Mouse (Mus musculus): ENCODE measurements at regions not wholly inside any gene's neighbourhood (a gene's known extent, or its start where the extent isn't known, plus 50 kb on each side); places are given as distances from the start of the nearest gene placed in this dataset.
"Not testable (repeated sequence)": the region's sequence is repeated elsewhere in the genome, so short reads cannot be mapped to it uniquely, and the experiment has no call there.

DNA sequence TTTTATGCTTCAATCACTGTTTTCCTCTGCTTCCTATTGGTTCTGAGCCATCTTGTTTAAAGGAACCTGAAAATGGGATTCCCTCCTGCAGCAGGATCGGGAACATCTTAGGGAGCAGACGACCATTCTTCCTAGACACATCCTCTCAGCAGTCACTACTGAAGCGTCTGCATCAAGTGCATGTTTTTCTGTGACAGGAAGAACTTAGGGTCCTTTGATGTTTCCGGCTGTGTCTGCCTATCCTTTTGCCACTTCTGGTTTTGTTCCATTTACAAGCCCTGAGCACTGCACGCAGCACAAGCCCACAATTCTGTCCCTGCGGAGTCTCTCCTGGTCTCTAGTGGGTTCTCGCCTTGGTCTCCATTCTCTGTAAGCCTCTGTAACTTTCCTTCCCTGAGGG lies 163.9 kb upstream of the Zfp637 start:
- no peak for DNase-seq (ENCODE audit: low spot score in 2 of 2)

DNA sequence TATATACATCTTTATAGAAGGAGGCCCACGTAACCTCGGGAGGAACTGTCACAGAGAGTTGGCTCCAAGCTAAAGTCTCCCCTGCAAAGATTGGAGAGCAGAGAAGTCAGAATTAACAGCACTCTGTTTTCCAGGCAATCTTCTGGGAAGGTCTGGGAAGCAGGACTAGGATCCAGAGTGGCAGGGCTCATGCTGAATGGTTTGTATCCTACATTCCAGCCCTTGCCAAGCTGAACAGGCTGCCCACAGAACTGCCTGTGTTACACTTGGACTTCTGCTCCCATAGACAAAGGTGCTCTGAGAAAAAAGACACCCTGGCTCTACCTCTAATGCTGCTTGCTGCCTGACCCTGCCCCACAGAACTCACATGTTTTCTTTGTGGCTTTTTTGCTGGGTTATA lies 163.2 kb upstream of the Zfp637 start:
- DNase-seq (ENCODE audit: low spot score in 2 of 2), result no peak

DNA sequence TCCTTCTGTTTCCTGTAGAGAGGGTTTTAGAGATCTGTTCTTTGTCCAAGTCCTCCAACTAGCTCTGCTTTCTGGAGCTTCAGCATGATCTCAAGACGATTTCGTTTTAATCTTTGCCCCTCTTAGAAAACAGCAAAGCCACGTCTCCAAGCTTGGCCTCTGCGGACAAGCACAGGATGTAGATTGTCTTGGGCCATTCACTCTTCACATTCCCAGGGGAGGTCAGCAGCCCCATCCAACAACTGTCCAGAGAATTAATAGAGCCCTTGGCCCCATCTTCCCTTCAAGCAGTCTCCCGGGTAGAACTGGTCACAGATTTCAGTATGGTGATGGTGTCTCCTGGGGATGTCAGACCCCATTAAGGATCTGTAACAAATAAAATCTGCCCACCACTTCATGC lies 162.7 kb upstream of the Zfp637 start:
- no peak for DNase-seq (ENCODE audit: low spot score in 2 of 2)

DNA sequence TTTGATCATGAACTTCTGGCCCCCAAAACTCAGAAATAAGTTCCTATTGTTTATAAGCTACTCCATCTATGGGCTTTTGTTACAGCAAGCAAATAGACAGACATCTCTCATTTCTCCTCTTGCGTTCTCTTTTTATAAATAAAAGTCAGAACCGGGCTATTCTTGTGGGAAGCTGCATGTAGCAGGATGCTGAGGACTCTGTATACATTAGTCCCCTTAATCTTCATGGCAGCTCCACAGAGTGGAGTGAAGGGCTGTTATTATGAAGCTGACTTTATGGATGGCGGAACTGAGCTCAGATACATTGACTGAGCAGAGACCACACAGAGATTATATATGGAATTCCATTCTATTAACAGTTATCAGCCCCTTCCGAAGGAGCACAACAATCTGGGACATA lies 162.1 kb upstream of the Zfp637 start:
- no peak for DNase-seq (ENCODE audit: low spot score in 2 of 2)

DNA sequence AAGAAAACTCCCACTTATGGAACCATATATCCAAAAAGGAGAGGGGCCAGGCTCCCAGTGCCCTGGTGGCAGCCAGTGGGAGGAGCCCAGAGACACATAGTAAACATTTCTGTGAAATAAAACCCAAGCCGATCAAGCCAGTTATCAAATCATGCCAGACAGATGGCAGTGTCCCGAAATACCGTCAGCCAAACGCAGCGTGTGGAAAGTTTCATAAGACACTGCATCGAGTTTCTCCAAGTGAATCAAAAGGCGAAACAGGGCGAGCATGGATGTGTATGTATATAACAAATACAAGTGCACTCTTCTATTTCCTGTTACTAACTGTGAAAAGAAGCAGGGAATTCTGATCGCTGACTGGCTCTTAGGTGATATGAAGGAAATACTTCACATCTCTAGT lies 154.8 kb upstream of the Zfp637 start:
- no peak for DNase-seq (ENCODE audit: low spot score in 2 of 2)

DNA sequence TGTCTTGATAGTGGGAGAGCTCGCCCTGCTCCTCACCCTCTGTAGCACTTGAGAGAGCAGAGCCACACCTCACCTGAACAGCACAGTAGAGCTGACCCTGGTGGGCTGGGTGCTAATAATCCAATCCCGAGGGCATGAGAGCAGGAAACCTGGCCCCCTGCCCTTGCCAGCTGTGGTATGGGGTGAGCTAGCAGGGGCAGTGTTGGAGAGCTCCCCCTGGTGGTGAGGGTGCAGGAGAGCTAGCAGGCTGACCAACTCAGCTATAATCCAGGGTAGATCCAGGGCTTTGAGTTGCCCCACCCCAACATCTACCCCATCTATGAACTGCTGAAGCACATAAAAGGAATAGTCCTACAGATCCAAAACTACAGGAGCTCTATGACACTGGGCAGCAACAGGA lies 153.9 kb upstream of the Zfp637 start:
- peak; percentile 22 to 79 for DNase-seq (ENCODE audit: low spot score in 2 of 2)

DNA sequence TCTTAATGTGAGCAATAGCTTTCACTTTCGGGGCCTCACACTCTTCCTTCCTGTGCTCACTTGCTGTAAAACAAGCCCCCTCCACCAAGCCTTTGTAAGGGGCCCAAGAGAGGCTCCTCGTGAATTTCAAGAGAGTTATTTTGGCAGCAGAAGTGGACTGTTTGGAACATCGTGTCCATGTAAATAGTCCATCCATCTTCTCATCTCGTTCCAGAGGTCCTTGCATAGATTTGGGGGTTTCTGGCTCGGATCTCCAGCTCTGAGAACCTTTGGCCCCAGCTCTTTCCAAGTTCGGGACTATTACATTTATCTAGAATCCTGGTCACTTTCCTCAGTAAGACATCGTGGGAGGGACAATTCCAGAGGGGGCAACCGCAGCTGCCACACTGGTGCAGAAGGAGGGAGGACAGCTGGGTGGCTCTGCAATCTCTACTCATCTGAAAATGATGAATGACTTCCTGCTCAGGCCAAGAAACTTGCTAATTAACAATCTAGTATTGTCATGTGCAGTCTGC lies 152.3 kb upstream of the Zfp637 start:
- no peak for DNase-seq (ENCODE audit: low spot score in 2 of 2)

DNA sequence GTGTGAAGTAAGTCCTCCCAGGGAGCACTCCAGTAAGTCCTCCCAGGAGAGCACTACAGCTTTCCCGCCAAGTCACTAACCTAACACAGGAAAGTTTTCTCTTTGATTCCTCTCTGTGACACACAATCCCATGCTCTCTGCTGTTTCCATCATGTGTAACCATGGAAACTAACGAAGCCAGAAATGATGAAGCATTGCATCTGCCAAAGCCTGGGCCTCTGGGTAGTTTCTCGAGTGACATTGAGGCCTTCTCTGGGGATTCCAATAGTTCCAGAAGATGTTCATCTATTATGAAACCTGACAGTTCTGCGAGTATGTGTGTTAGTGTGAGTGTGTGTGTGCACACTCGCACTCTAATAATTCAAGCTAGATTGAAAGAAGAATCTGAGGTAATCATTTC lies 140.7 kb upstream of the Zfp637 start:
- DNase-seq (ENCODE audit: low spot score in 2 of 2), result no peak

DNA sequence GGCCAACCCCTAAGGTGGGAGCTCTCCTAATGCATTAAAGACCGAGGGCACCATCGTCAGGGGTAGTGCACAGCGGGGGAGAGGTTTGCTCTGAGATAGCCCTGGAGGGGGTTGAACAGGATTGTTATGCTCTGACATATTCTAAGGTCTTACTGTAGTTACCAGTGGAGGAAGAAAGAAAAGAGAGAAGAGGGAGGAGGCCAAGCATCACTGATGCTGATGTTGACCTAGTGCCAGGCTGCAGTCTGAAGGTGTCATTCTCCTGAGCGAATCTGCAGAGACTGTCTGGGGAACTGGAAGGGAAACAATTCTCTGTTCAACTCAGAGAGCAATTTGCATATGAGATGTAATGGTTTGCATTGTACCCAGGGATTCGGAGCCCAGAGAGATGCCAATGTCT lies 139.4 kb upstream of the Zfp637 start:
- DNase-seq (ENCODE audit: low spot score in 2 of 2), result no peak

DNA sequence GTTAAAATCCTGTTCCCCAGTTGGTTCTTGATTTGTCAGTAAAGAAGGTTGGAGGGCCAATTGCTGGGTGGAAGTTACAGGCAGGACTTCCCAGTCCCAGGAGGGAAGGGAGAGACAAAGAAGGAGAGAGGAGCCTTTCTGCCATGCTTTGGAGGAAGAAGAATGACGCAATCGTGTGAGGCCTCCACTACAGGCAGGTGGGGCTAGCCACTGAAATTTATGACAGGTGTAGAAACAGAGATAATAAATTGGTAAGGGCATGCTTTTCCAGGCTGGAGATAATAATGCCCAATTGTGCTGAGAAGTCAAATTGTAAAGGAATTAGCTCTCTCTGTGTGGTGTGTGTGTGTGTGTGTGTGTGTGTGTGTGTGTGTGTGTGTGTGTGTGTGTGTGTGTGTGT lies 135.0 kb upstream of the Zfp637 start:
- DNase-seq (ENCODE audit: low spot score in 2 of 2), result no peak

DNA sequence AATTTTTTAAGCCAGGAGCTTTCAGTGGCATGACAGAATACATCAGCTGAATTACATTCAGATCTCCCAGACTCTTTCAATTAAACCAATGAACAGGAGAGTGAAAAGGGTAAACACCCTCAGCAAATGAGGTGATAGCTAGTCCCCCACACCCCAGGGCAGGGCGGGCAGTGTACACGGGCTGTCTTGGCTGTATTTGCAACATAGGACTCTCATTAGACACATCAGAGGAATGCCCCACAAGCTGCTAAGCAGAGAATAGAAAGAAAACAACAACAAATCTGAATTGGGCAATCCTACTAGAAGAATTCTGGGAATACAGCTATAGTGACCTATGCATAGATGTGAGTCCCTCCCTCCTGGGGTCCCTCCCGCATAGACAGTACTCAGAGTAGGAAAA lies 131.8 kb upstream of the Zfp637 start:
- DNase-seq (ENCODE audit: low spot score in 2 of 2), result no peak

DNA sequence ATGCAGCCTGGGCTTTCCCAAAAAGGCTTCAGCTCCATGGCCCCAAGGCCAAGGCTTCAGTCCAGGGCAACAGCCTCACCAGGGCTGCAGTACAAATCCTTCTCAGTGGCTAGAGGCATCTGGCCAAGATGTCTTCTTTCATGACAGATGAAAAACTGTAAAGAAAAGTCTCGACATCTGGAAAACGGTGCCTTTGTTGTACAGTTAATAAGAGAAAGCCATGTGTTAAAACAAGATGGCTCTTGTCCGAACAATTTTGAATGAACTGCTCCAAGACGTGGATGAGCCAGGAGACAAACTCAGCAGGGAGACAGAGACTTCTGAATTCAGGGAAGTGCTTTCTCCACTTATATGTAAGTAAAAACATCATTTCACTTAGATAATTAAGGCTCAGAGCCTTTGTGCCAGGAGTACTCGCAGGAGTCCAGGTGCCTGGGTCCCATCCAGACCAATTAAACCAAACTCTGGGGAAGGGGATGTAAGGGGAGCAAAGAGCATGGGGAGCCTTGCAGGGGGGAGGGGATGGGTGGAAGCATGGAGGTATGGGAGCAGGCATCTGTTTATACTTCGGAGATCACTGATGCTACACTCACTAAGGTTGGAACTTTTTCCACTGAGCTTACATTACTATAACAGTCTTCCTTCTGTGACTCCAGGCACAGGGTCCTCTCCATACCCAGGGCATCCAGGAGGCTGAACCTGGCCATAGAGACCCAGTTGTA lies 125.8 kb upstream of the Zfp637 start:
- no peak for DNase-seq (ENCODE audit: low spot score in 2 of 2)

DNA sequence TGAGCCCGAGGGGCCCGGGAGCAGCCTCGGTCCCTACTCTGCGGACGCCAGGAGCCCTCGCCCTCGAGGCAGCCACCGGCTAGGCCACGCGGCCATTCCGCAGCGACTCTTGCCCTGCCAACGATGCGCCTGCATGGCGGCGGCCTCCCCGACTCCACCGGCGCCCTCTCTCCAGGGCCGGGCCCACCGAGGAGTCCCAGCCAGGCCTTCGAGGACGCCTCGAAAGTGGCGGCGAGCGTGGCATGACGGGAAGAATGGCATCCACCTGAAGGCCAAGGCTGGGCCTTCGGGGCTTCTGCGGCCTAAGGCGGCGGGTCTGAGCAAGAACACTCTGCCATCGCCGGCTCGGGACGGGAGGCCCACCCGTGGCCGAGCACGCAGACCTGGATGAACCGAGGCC lies 124.6 kb upstream of the Zfp637 start:
- not testable (repeated sequence) for DNase-seq (ENCODE audit: low spot score in 2 of 2)

DNA sequence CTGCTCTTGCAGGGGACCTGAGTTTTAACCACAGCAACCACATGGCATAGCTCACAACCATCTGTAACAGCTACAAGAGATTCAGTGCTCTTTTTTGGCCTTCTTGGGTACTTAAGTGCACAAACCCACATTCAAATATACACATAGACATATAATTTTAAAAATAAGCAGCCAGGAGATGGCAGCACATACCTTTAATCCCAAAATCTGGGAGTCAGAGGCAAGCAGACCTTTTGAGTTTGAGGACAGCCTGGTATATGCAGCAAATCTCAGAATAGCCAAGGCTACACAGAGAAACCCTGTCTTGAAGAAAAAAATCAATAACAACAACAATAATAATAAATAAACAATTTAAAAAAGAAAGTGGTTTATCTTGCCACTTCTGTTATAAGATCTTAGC lies 88.6 kb upstream of the Zfp637 start:
- not testable (repeated sequence) for DNase-seq (ENCODE audit: low spot score in 2 of 2)

DNA sequence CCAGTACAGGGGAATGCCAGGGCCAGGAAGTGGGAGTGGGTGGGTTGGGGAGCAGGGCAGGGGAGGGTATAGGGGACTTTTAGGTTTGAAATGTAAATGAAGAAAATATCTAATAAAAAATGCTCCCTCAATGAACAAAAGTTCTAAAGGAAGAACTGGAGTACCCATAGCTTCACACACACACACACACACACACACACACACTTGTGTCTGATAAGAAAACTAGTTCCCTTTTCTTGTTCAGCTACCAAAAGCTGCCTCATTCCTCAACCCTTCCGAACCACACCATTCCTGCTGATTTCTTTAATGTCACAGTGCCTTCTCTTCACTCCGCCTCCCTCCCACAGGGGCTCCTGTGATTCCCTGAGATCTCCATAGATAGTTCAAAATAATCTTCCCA lies 85.3 kb upstream of the Zfp637 start:
- peak in 1 of 2 experiments; percentile 20 for DNase-seq (ENCODE audit: low spot score in 2 of 2)

DNA sequence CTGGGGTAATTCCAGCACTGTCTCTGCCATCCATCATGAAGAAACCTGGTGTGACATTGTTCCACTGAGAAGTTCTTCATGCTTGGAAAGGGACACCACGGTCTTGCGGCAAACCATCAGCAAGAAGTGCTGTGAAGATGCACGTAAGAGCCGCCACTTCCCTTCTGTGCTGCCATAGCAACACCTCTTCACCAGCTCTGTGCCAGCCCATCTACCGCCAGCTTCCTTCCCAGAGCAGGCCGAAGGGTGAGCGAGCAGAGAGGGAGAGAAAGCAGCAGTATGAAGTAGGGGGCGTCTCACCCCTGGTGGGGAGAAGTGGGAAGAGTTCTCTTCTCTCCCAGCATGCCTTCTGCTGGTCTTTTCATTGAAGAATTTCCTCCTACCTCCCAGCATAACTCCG lies 84.8 kb upstream of the Zfp637 start:
- peak in 1 of 2 experiments; percentile 54 for DNase-seq (ENCODE audit: low spot score in 2 of 2)

DNA sequence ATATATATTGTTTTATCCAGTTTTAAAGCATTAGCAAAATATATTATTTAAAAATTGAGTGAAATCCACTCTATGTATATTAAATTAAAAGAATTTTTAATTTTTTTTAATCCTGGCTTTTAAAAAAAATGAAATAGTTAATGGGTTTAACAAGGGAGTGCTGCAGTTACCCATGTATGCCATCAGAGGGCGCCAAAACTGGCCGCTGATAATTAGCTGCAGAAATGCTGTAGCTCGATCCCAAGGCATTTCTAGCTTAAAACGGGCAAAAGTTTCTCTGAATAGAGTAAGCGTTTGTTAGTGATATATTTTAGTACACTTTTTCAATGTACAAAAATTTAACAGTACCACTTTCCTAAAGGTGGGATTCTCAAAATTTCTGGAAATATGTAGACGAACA lies 82.5 kb upstream of the Zfp637 start:
- peak in 1 of 2 experiments; percentile 64 for DNase-seq (ENCODE audit: low spot score in 2 of 2)

DNA sequence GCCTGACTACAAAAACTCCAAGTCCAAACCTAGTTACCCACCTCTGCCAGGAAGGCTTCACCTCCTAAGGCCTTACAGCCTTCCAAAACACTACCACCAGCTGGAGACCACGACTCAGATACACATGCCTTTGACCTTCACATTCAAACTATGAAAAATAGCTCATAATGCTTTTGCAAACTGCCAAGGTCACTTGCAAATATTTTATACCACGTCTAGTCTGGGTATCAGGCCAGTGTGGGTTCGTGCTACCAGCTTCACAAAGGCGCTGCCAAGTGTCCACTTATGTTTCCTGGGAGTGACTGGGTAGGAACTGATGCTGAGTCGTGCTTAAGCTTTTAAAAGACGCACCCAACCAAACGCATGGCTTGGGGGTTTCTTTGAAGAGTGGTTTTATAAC lies 69.5 kb upstream of the Zfp637 start:
- no peak for DNase-seq (ENCODE audit: low spot score in 2 of 2)

DNA sequence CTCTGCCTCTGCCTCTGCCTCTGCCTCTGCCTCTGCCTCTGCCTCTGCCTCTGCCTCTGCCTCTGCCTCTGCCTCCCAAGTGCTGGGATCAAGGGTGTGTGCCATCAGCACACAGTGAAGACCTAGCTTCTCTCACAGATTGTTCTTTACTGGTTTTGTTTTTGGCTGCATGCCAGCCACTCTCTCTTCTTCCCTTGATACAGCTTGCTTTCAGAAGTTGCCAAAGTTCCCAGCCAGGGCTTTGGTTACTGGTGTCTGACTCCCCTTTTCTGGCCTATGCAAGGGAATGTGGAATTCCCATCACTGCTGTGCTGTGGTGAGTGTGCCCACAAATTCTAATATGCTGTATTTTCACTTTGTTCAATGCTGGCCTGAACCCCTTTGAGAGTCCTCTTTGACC lies 68.6 kb upstream of the Zfp637 start:
- no peak for DNase-seq (ENCODE audit: low spot score in 2 of 2)

DNA sequence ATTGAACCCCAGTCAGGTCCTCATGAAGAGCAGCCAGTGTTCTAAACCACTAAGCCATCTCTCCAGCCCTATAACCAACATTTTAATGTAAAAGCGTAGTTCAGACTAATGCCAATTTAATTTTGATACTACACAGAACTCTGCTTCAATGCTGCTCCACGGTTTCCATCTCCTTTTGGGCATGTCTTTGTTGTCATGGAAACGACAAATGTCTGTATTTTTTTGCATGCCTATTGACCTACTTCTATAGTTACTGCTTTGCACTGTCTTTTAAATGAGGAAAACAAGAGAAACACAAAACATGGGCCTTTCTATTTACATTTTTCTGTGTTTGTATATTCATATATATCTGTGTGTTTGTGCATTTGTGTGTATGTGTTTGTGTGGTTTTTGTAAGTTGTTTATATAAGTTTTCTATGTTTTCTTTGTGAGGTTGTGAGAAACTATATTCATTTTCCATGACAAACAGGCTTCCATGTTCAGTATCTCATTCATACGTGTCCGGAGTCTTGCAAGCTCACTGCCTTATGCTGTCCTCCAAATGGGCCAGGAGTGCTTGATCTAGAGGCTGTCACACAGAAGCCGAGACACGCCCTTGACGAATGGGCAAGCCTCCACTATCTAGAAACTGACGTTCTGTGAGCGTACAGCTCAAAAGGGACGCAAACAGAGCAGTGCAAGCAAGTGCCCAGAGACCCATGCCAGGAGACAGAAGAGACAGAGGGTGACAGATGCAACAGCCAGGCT lies 65.5 kb upstream of the Zfp637 start:
- no peak for DNase-seq (ENCODE audit: low spot score in 2 of 2)

DNA sequence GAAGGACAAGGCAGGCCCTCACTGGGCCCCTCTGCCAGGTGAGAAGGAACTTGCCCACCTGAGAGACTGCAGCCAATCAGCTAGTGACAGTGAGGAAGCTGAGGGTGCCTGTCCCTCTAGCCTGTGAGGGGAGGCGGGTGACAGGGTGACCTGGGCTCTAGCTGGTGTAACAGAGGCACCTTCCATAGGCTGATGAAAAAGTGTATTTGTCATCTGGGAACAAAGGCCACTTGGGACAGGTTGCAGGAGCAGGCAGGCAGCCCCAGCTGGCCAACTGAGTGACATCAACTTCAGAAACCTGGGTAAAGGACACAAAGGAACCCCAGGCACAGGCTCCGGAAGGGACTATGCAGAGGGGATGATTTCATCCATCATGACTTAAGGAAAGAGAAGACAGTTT lies 63.0 kb upstream of the Zfp637 start:
- DNase-seq (ENCODE audit: low spot score in 2 of 2), result no peak

DNA sequence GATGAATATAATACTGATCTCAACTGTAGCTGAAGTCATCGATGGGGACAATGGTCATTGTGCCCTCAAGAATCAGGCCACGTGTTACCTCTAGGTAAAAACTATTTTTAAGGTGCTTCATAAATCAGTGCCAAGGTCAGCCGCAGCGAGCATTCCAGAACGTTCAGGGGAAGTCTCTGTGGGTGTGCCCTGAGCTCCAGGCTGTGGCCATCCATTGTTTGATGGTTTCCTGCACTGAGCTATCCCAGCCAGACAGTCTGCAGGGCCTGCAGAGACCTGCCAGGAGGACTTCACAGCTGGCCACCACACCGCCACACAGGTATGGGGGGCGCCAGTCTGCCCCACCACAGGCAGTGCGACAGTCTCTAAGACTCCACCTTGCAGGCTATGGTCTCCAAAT lies 62.5 kb upstream of the Zfp637 start:
- DNase-seq (ENCODE audit: low spot score in 2 of 2), result no peak

DNA sequence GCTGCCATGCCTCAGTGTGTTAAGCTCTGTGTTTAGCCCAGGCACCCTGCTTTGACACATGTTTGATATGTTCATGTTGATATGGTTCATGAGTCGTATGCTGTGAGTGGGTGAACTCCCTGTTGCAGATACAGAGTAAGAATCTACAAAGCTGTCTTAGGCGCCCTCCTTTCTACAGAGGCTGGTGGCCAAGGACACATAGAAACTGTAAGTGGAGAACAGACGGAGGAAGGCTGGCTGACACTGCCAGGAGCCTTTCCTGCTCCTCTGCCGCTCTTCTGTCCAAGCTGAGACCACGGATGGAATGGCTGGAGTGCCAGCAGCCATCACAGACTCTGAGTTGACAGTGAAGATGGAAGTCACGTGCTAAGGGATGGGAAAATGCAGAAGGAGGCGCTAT lies 62.0 kb upstream of the Zfp637 start:
- DNase-seq (ENCODE audit: low spot score in 2 of 2), result no peak
